Mouse (Mus musculus) neural tube, embryonic 14.5 days (tissue): Measurements from ENCODE around the gene Leap2. TPM values are rescaled to one million over a fixed set of nuclear protein-coding genes. Genes with fewer than 3 reads are reported as not detected.

Experiments
- ATAC-seq: fragments of 200-750 bp; cut with Nextera tagmentation; 2 replicates; pipeline ENCODE4 v1.8.0; 2017; ENCODE audit warnings: low read depth, mild to moderate bottlenecking, moderate TSS enrichment, moderate library complexity
- H3K27ac ChIP-seq: fragments of 300-500 bp; sonication (generic); 2 replicates; pipeline ENCODE4 v1.5.1; 2014; ENCODE audit warnings: low read depth, mild to moderate bottlenecking, control low read depth, low read length, moderate library complexity, mixed read lengths
- H3K27me3 ChIP-seq: fragments of 300-500 bp; sonication (generic); 2 replicates; pipeline ENCODE4 v1.6.1; 2014; ENCODE audit warnings: low read length; ENCODE audit not compliant: control insufficient read depth, insufficient read depth
- H3K36me3 ChIP-seq: fragments of 300-500 bp; sonication (generic); 2 replicates; pipeline ENCODE4 v1.6.1; 2014; ENCODE audit warnings: low read length, mixed read lengths; ENCODE audit not compliant: control insufficient read depth, insufficient read depth
- H3K4me1 ChIP-seq: fragments of 300-500 bp; sonication (generic); 2 replicates; pipeline ENCODE4 v1.6.1; 2014; ENCODE audit warnings: low read length; ENCODE audit not compliant: control insufficient read depth, insufficient read depth
- H3K4me2 ChIP-seq: fragments of 300-500 bp; sonication (generic); 2 replicates; pipeline ENCODE4 v1.6.1; 2014; ENCODE audit warnings: mild to moderate bottlenecking, low read depth, low read length, control low read depth
- H3K4me3 ChIP-seq: fragments of 300-500 bp; sonication (generic); 2 replicates; pipeline ENCODE4 v1.5.1; 2014; ENCODE audit warnings: low read depth, low read length, control low read depth, mixed read lengths
- H3K9ac ChIP-seq: fragments of 300-500 bp; sonication (generic); replicated peaks from 2 replicates; pipeline ENCODE4 v1.6.1; 2014; ENCODE audit warnings: low read depth, mild to moderate bottlenecking, control low read depth, low read length, mixed read lengths
- H3K9me3 ChIP-seq: fragments of 300-500 bp; sonication (generic); 2 replicates; pipeline ENCODE4 v1.6.1; 2016; ENCODE audit warnings: low read length; ENCODE audit not compliant: control insufficient read depth
- WGBS: fragments of 180-500 bp; shearing (Covaris S2); extraction: QIAGEN DNeasy Blood & Tissue Kit; methylation state at CpG from one replicate; pipeline ENCODE4 v1.1.7; 2014; 5-methylcytosine and 5-hydroxymethylcytosine counted together
- polyA plus RNA-seq: library from polyadenylated mRNA; unstranded; fragments of >200 nt; fragmentation: Nextera tagmentation; extraction: Ambion mirVana; gene quantifications from 2 replicates; pipeline ENCODE4 v1.2.1, GENCODE M21; 2014

The Leap2 gene
- polyA plus RNA-seq, 1 experiment from 2014 or later: not detected

DNA sequence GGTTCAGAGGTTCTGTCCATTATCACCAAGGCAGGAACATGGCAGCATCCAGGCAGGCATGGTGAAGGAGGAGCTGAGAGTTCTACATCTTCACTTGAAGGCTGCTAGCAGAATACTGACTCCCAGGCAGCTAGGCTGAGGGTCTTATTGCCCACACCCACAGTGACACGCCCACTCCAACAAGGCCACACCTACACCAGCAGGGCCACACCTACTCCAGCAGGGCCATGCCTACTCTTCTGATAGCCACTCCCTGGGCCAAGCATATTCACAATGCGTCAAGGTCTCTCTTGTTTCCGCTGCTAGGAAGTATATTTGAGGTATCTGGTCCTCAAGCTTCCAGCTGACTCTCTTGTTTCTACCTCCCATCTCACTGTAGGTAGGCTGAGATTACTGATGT lies 36.0 kb upstream of the Leap2 start:
- peaks cover 16% of the 10 kb centered on the region for H3K4me1 ChIP-seq
- no peak overlapping the region for H3K4me3 ChIP-seq
- no peak overlapping the region for H3K4me2 ChIP-seq
- H3K36me3 ChIP-seq: no peaks in the 10 kb centered on the region
- H3K9ac ChIP-seq: no peak overlapping the region
- no peak overlapping the region for H3K27ac ChIP-seq
- peaks cover 37% of the 10 kb centered on the region for H3K27me3 ChIP-seq
- WGBS: 58% methylated on average over 3 of the region's 3 CpGs
- ATAC-seq: no peak
- H3K9me3 ChIP-seq: no peaks in the 10 kb centered on the region

DNA sequence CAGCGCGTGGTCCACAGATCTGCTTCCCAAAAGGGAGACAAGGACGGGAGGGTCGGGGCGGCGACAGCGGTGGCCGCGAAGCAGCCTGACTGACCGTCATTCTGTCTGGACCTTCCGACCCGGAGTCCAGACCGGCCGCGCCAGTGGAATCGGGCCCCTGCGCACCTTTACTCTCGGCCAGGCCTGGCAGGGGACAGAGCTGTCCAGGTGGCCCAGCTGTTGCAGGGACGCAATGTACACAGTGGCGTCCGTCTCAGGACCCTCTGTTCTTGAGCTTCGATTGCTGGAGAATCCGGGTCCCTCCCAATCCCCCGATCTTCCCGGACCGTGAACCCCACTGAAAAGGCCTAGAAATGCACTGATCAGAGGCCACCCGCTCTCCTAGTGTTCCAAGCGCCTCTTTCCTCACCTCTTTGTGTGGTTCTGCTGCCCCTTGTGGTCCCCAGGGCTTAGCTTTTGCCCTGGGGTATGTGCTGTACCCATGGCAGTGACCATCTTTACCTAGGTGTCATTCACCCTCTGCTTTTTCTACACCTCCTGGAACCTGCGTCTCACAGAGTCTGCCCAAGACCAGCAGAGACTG lies 34.5 kb upstream of the Leap2 start:
- ATAC-seq: 0 out of 2 replicates have a peak, but pooled peaks have one; percentile 28
- Histone ChIP-seq H3K27me3 (peaks cover 24% of the 10 kb centered on the region), H3K9ac (peak overlapping the region; percentile 37), H3K27ac (no peak overlapping the region), H3K36me3 (no peaks in the 10 kb centered on the region), H3K4me2 (peak overlapping the region; percentile 62), H3K9me3 (no peaks in the 10 kb centered on the region), H3K4me3 (peak overlapping the region; percentile 42), H3K4me1 (peaks cover 7% of the 10 kb centered on the region)
- WGBS: 5% methylated on average over 29 of the region's 29 CpGs

DNA sequence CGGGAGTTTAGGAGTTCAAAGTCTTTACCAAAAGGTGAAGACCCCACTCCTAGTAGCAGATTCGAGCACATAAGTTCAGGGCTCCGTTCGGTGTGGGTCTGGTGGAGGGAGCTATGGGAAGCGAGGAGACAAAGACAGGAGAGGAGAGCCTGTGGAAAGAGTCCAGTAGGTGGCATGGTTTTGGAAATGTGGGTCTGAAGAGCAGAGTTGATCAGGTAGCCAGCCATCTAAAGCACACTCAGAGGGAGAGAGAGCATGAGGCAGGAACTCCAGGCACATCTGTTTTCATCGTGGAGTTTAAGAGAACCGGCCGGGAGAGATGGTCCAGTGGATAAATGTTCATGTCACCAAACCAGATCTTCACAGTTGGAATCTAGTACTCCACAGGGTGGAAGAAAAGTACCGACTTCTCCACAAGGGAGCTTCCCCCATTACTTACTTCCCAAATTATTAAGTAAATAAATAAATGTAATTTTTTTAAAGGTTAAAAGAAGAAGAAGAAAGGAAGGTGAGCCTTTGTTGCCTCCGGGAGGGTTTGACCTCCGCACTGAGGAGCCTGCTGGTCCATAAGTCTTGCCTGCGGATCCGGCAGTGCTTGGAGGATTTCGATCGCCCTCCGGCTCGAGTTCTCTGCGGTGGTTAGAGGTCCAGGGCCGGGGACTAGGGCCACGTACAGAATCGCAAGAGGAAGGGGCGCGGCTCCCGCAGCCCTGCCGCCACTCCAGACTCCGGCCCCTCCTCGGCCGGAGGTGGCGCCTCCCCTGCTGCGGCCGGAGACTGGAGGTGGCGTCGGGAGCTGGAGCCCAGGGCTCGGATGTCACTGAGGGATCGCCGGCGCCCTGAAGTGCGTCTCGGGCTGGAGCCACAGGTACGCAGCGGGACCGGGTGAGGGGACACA lies 33.8 kb upstream of the Leap2 start, which contains the start of the genes Gm10447 and Shroom1:
Gm10447 (minus strand) TSS at position 637 of the 898 bp plus-strand sequence.
Shroom1 (plus strand) TSS at position 732 of the 898 bp plus-strand sequence.
- peak; percentile 24; the same call in 1 of the 2 replicates for ATAC-seq
- Histone ChIP-seq H3K27me3 (peaks cover 19% of the 10 kb centered on the region), H3K36me3 (no peaks in the 10 kb centered on the region), H3K9ac (peak within 1 kb of the TSS; percentile 37), H3K4me3 (peak within 1 kb of the TSS; percentile 42), H3K27ac (no peak within 1 kb of the TSS), H3K4me2 (peak within 1 kb of the TSS; percentile 62), H3K9me3 (no peaks in the 10 kb centered on the region), H3K4me1 (peaks cover 7% of the 10 kb centered on the region)
- 6% methylated on average over 42 of the region's 42 CpGs for WGBS

- ATAC-seq: no peak
- no peak overlapping the region for H3K4me3 ChIP-seq
- H3K9ac ChIP-seq: no peak overlapping the region
- no peak overlapping the region for H3K27ac ChIP-seq
- H3K36me3 ChIP-seq: no peaks in the 10 kb centered on the region
- no peaks in the 10 kb centered on the region for H3K9me3 ChIP-seq
- 93% methylated on average over 5 of the region's 5 CpGs for WGBS
- H3K27me3 ChIP-seq: peaks cover 12% of the 10 kb centered on the region
- H3K4me2 ChIP-seq: no peak overlapping the region
- H3K4me1 ChIP-seq: peaks cover 7% of the 10 kb centered on the region
These were observed 30.1 kb upstream of the Leap2 start for GRCm38 (mm10) chr11:53453031-53453430.

DNA sequence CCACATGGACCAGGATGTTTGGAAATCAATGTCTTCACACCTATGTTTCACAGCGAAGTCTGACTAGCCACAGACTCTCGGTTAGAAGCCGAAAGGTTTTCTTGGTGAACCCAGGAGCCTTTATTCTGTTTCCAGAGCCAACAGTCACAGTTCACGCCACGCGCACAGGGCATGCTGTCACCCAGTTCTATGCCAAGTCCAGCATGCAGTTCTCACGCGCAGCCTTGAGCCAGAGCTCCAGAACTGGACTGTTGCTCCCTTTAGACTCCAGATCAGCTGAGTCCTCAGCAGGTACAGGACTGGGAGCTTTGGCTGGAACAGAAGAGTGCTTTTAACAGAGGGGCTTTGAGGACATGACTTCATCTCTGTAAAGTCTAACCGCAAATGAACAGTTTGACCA lies 29.4 kb upstream of the Leap2 start:
- no peaks in the 10 kb centered on the region for H3K9me3 ChIP-seq
- ATAC-seq: no peak
- H3K36me3 ChIP-seq: no peaks in the 10 kb centered on the region
- no peak overlapping the region for H3K27ac ChIP-seq
- H3K4me2 ChIP-seq: no peak overlapping the region
- 96% methylated on average over 9 of the region's 9 CpGs for WGBS
- H3K27me3 ChIP-seq: peaks cover 7% of the 10 kb centered on the region
- H3K4me1 ChIP-seq: peaks cover 6% of the 10 kb centered on the region
- H3K9ac ChIP-seq: no peak overlapping the region
- H3K4me3 ChIP-seq: no peak overlapping the region

DNA sequence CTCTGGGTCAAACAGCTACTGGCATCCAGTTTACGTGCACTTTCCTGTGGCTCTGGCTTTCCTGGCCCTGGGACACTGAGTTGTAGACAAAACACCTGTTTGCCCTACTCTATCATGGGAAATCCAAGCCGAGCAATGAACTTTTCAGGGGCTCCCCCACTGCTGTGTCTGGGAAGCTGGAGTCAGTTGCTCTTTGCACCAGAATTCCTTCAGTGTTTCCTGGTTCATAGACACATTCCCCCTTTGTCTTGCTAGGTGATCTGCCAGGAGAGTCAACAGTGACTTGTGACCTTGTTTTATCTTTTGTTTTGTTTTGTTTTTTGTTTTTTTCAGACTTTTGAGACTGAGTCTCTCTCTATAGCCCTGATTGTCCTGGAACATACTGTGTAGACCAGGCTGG lies 28.4 kb upstream of the Leap2 start:
- WGBS: 82% methylated on average over 2 of the region's 2 CpGs

DNA sequence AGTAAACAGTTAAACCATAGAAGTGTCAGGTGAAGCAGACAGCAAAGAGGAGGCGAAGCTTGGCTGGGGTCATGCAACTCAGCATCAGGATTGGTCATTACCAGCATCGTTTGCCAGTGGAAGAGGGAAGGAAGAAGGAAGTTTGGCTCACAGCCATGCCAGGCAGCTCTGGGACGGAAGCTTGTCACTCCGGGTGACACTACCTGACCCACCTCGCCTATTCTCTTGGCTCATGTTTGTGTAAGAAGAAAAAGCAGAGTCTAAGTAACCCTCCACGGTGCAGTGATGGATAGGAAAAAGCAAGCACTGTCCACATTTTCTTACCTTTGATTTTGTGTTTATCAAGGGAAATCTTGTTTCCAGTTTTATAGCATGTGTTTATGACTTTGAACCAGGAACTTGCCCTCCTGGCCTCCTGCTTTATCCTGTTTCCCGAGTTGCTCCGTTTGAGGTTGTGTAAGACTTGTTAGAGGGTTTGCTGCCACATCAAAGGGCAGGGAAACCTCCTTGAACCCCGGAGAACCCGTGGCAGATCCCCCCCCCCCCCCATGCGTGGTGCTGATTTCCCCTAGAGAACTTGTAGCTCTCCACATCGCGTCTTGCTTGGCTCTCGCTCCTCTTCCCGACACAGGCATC lies 27.2 kb upstream of the Leap2 start:
- Histone ChIP-seq H3K9ac (no peak overlapping the region), H3K27ac (no peak overlapping the region), H3K4me1 (no peaks in the 10 kb centered on the region), H3K27me3 (no peaks in the 10 kb centered on the region), H3K9me3 (no peaks in the 10 kb centered on the region), H3K4me3 (no peak overlapping the region), H3K4me2 (no peak overlapping the region), H3K36me3 (no peaks in the 10 kb centered on the region)
- ATAC-seq: no peak
- WGBS: 62% methylated on average over 15 of the region's 15 CpGs

More for the DNA sequence above, 28.4 kb upstream of the Leap2 start:
- peaks cover 2% of the 10 kb centered on the region; the same call in 1 of the 2 replicates for H3K27me3 ChIP-seq
- no peak for ATAC-seq
- H3K4me1 ChIP-seq: no peaks in the 10 kb centered on the region
- H3K9me3 ChIP-seq: no peaks in the 10 kb centered on the region
- H3K4me3 ChIP-seq: no peak overlapping the region
- no peak overlapping the region for H3K27ac ChIP-seq
- H3K36me3 ChIP-seq: no peaks in the 10 kb centered on the region
- H3K9ac ChIP-seq: no peak overlapping the region
- no peak overlapping the region for H3K4me2 ChIP-seq

GRCm38 (mm10) chr11:53448529-53448928 lies 25.6 kb upstream of the Leap2 start:
- ATAC-seq: no peak
- Histone ChIP-seq H3K36me3 (no peaks in the 10 kb centered on the region), H3K4me1 (no peaks in the 10 kb centered on the region), H3K27me3 (no peaks in the 10 kb centered on the region), H3K9me3 (no peaks in the 10 kb centered on the region), H3K27ac (no peak overlapping the region), H3K4me2 (no peak overlapping the region), H3K4me3 (no peak overlapping the region), H3K9ac (no peak overlapping the region)
- 94% methylated on average over 1 of the region's 1 CpGs for WGBS
